Mouse (Mus musculus) MEL (cell line): Measurements from ENCODE around the gene Fam13a. TPM values are rescaled to one million over a fixed set of nuclear protein-coding genes. Genes with fewer than 3 reads are reported as not detected.

Experiments used
- DNase-seq: peaks from one replicate; pipeline ENCODE4 v3.0.0; 2011; ENCODE audit warnings: low read depth, low spot score
- H3K27ac ChIP-seq: 2 replicates; pipeline ENCODE4 v1.5.1; 2012; ENCODE audit warnings: low read depth, mild to moderate bottlenecking, control low read depth, low read length, moderate library complexity; ENCODE audit not compliant: control insufficient read depth
- H3K27me3 ChIP-seq, 2 experiments: fragments of 150-350 bp in 1 of 2; sonication (generic) in 1 of 2; 2 replicates each; pipeline ENCODE4 v1.6.1; 2012; ENCODE audit warnings: low read length in 2 of 2, mild to moderate bottlenecking in 2 of 2, improper control_type of control experiment in 1 of 2, moderate library complexity in 1 of 2; ENCODE audit not compliant: insufficient read depth in 2 of 2, control insufficient read depth in 1 of 2
- H3K36me3 ChIP-seq, 2 experiments: 2 replicates each; pipeline ENCODE4 v1.6.1; 2012 to 2014; ENCODE audit warnings: low read length in 2 of 2, improper control_type of control experiment in 1 of 2, inconsistent platforms in 1 of 2, mild to moderate bottlenecking in 1 of 2; ENCODE audit not compliant: insufficient read depth in 2 of 2, control insufficient read depth in 1 of 2
- H3K4me1 ChIP-seq, 2 experiments: fragments of 150-350 bp in 1 of 2; sonication (generic) in 1 of 2; 2 replicates each; pipeline ENCODE4 v1.6.1; 2012; ENCODE audit warnings: low read length in 2 of 2, improper control_type of control experiment in 1 of 2, mild to moderate bottlenecking in 1 of 2; ENCODE audit not compliant: insufficient read depth in 2 of 2, control insufficient read depth in 1 of 2
- H3K4me3 ChIP-seq, 2 experiments: fragments of 150-350 bp in 1 of 2; sonication (generic) in 1 of 2; 2 replicates each; pipeline ENCODE4 v1.5.1; 2012; ENCODE audit warnings: low read depth in 2 of 2, low read length in 2 of 2, mild to moderate bottlenecking in 2 of 2, moderate library complexity in 2 of 2, control low read depth in 1 of 2, improper control_type of control experiment in 1 of 2; ENCODE audit not compliant: control insufficient read depth in 1 of 2, insufficient read depth in 1 of 2
- H3K79me2 ChIP-seq: 2 replicates; pipeline ENCODE4 v1.6.1; 2012; ENCODE audit warnings: mild to moderate bottlenecking, low read length, moderate library complexity; ENCODE audit not compliant: control insufficient read depth, poor library complexity, insufficient read depth
- H3K9ac ChIP-seq: 2 replicates; pipeline ENCODE4 v1.6.1; 2012; ENCODE audit warnings: low read depth, mild to moderate bottlenecking, control low read depth, low read length, moderate library complexity; ENCODE audit not compliant: control insufficient read depth, poor library complexity, severe bottlenecking
- H3K9me3 ChIP-seq: fragments of 150-350 bp; sonication (generic); replicated peaks from 2 replicates; pipeline ENCODE4 v1.6.1; 2012; ENCODE audit warnings: mild to moderate bottlenecking, low read length, improper control_type of control experiment, moderate library complexity; ENCODE audit not compliant: insufficient read depth
- EP300 ChIP-seq, 2 experiments: IDR thresholded peaks; 2 replicates each; pipeline ENCODE4 v1.6.1; 2011; ENCODE audit warnings: improper control_type of control experiment in 2 of 2, low read length in 2 of 2, low read depth in 1 of 2, mild to moderate bottlenecking in 1 of 2
- MXI1 ChIP-seq: IDR thresholded peaks from 2 replicates; pipeline ENCODE4 v1.6.1; 2011; ENCODE audit warnings: mild to moderate bottlenecking, low read depth, low read length, improper control_type of control experiment
- NRF1 ChIP-seq: IDR thresholded peaks from 2 replicates; pipeline ENCODE4 v1.6.1; 2014; ENCODE audit warnings: low read depth, mild to moderate bottlenecking, inconsistent platforms, low read length, improper control_type of control experiment, moderate library complexity; ENCODE audit not compliant: poor library complexity, insufficient read depth, severe bottlenecking
- RAD21 ChIP-seq: IDR thresholded peaks from 2 replicates; pipeline ENCODE4 v1.6.1; 2011; ENCODE audit warnings: mild to moderate bottlenecking, low read depth, low read length, improper control_type of control experiment
- RCOR1 ChIP-seq: IDR thresholded peaks from 2 replicates; pipeline ENCODE4 v1.6.1; 2012; ENCODE audit warnings: low read depth, mild to moderate bottlenecking, inconsistent platforms, low read length, improper control_type of control experiment
- SMC3 ChIP-seq: IDR thresholded peaks from 2 replicates; pipeline ENCODE4 v1.6.1; 2011; ENCODE audit warnings: low read depth, low read length, improper control_type of control experiment
- polyA plus RNA-seq, 2 experiments: library from polyadenylated mRNA; stranded (reverse) in 1 of 2; unstranded in 1 of 2; fragments of >175 nt in 1 of 2; fragments of >200 nt in 1 of 2; gene quantifications; 2 replicates each; pipeline versions ENCODE4 v1.2.1 to v1.2.4; 2012; ENCODE audit warnings: low replicate concordance in 2 of 2, low read depth in 1 of 2; ENCODE audit not compliant: insufficient read length in 2 of 2, insufficient read depth in 1 of 2, missing spikeins in 1 of 2
- total RNA-seq: library from RNA; depleted of rRNA; stranded (reverse); fragments of 300-350 nt; gene quantifications from 2 replicates; pipeline ENCODE4 v1.2.3, GENCODE M21; 2012; rRNA removed

Gene Fam13a
- total and polyA plus RNA-seq, 3 experiments, result not detected

GRCm38 (mm10) chr6:58893307-58893706 is 131.0 kb downstream of the Fam13a start (continued):
- no peak for TF ChIP-seq RAD21
- no peak for TF ChIP-seq EP300 (IDR thresholded peaks at IDR 0.05; ENCODE audit: low read depth in 1 of 2, low read length in 2 of 2)

- TF ChIP-seq MXI1 (no peak), EP300 (IDR thresholded peaks at IDR 0.05; ENCODE audit: low read depth in 1 of 2, low read length in 2 of 2) (peak; percentile 67 to 71), NRF1 (no peak), RCOR1 (no peak; the same call in 1 of the 2 replicates)
- TF ChIP-seq, all 39 proteins: peak for 1
- peaks cover 0 to 17% of the 10 kb centered on the region in 2 experiments; a peak in 2 of 4 replicates for H3K36me3 ChIP-seq
- peak; percentile 61 for DNase-seq
Measured at GRCm38 (mm10) chr6:58889917-58890316, 134.4 kb downstream of the Fam13a start.

GRCm38 (mm10) chr6:58882271-58882670 is 142.1 kb downstream of the Fam13a start:
- Histone ChIP-seq H3K36me3 (peaks cover 0 to 24% of the 10 kb centered on the region in 2 experiments; a peak in 2 of 4 replicates), H3K9ac (peak overlapping the region; percentile 22; the same call in 1 of the 2 replicates), H3K27me3 (no peaks in the 10 kb centered on the region), H3K27ac (no peak overlapping the region), H3K9me3 (no peaks in the 10 kb centered on the region), H3K4me3 (no peak overlapping the region), H3K79me2 (no peaks in the 10 kb centered on the region), H3K4me1 (peaks cover 14 to 15% of the 10 kb centered on the region in 2 experiments)
- TF ChIP-seq SMC3, result no peak
- DNase-seq, result peak; percentile 67

More at GRCm38 (mm10) chr6:58889917-58890316, 134.4 kb downstream of the Fam13a start:
- Histone ChIP-seq H3K4me1 (peaks cover 9 to 11% of the 10 kb centered on the region in 2 experiments), H3K9me3 (no peaks in the 10 kb centered on the region), H3K27me3 (no peaks in the 10 kb centered on the region), H3K9ac (no peak overlapping the region), H3K79me2 (no peaks in the 10 kb centered on the region), H3K4me3 (peak overlapping the region in 1 of 2 experiments; percentile 16; a peak in 1 of 4 replicates), H3K27ac (peak overlapping the region; percentile 47)

Other genes starting within 250 kb of the Fam13a start
- gene Herc3, start 193.1 kb downstream of the Fam13a start, total RNA-seq, result 1.9 and 3.2 TPM in 2 replicates
- gene Herc3, start 193.1 kb downstream of the Fam13a start, polyA plus RNA-seq, result 1 to 10 TPM in 1 of 2 experiments, not detected in 1; 5.7 TPM
- gene Nap1l5, start 117.5 kb downstream of the Fam13a start, total RNA-seq, result not detected in 2 replicates
- under 1 TPM in 1 of 2 experiments, not detected in 1; 0.06 TPM for gene Nap1l5, start 117.5 kb downstream of the Fam13a start, polyA plus RNA-seq
- 7.2 and 7.6 TPM in 2 replicates for gene Tigd2, start 184.3 kb upstream of the Fam13a start, total RNA-seq
- 10 to 100 TPM in 1 of 2 experiments, 1 to 10 TPM in 1; 7.5 to 64.5 TPM for gene Tigd2, start 184.3 kb upstream of the Fam13a start, polyA plus RNA-seq